Mouse (Mus musculus): ENCODE measurements around the gene Relt. TPM values are rescaled to one million over a fixed set of nuclear protein-coding genes. Genes with fewer than 3 reads are reported as not detected.

Gene Relt
- polyA plus RNA-seq, 1 experiment from 2014 or later = 3.6 TPM

DNA sequence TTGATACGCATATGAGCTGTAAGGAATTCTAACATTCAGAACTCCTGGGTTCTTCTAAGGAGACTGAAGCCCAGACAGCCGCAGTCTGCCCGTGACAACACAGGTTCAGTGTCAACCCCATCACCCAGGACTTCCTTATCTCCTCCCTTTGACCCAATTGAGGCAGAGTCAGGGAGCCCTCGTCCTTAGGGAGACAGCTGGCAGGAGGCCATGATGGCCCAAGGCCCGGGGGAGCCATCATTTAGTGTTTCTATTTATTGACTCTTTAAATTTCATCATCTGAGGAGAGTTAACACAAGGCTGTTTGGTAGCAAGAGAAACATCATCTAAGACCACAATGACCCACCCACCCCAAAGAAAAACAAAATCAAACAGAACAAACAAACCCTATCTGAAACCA is 8.6 kb upstream of the Relt start:
- Histone ChIP-seq H3K4me3 (no peak overlapping the region), H3K4me2 (no peak overlapping the region), H3K27me3 (no peaks in the 10 kb centered on the region), H3K36me3 (peaks cover 49% of the 10 kb centered on the region), H3K9ac (no peak overlapping the region), H3K9me3 (no peaks in the 10 kb centered on the region), H3K27ac (no peak overlapping the region), H3K4me1 (0 out of 2 replicates have a peak, but pooled peaks cover 9% of the 10 kb centered on the region)
- 58% methylated on average over 5 of the region's 5 CpGs for WGBS
- ATAC-seq (ENCODE audit: borderline replicate concordance, extremely low read depth, low FRiP score, low TSS enrichment) = no peak

DNA sequence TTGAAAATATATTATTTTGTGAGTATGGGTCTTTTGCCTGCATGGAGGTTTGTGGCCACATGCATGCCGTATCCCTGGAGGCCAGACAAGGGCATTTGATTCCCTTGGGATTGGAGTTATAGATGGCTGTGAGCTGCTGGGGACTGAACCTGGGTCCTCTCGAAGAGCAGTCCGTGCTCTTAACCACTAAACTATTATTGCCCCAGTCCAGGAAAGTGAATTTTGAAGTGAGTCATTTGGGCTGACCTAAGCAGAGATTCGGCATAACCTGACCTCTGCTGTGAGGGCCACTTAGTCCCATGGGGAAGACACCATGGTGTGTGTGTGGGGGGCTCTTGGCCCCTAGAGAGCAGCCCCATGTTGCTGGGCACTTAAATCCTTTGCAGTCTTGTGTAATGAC is 8.1 kb upstream of the Relt start:
- Histone ChIP-seq H3K27ac (no peak overlapping the region), H3K4me3 (no peak overlapping the region), H3K4me1 (0 out of 2 replicates have a peak, but pooled peaks cover 5% of the 10 kb centered on the region), H3K4me2 (no peak overlapping the region), H3K9ac (no peak overlapping the region), H3K27me3 (no peaks in the 10 kb centered on the region), H3K9me3 (no peaks in the 10 kb centered on the region), H3K36me3 (peaks cover 44% of the 10 kb centered on the region)
- no peak for ATAC-seq (ENCODE audit: borderline replicate concordance, extremely low read depth, low FRiP score, low TSS enrichment)
- 86% methylated on average over 4 of the region's 4 CpGs for WGBS

DNA sequence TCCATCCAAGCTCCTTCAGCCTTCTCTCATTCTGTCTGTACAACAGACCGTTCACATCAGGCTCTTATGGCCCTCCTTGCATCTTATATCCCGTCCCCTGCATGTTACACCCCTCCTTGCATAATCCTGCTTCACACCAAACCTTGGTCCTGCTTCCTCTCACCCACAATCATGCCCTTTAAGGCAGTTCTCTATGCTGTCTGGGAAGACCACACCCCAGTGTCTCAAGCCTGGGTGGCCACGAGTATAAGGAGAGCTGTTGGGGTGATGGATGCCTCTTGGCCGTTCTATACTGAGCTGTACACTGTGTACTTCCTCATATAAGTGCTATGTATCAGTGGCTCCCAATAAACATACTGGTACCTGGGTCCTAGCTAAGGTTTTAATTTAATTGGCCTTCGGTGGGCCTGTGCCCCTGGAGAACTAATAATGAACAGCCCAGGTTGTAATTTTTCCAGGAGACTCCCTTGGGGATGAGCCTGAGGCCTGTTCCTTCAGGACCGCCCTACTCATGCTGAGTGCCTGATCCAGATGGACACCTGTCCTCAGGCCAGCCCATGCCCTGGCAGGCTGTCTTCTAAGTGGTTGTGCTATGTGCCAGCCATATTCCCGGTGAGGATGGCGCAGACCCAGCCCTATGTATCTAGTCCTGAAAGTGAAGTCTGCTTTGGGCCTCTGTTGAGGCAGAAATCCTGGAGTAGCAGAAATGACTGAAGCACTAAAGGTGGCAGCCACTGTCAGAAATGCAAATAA is 6.8 kb upstream of the Relt start:
- H3K9ac ChIP-seq = no peak overlapping the region
- H3K4me1 ChIP-seq = no peaks in the 10 kb centered on the region
- no peak overlapping the region for H3K27ac ChIP-seq
- ATAC-seq (ENCODE audit: borderline replicate concordance, extremely low read depth, low FRiP score, low TSS enrichment) = no peak
- 75% methylated on average over 8 of the region's 8 CpGs for WGBS
- H3K27me3 ChIP-seq = no peaks in the 10 kb centered on the region
- H3K4me3 ChIP-seq = no peak overlapping the region
- peaks cover 35% of the 10 kb centered on the region for H3K36me3 ChIP-seq
- H3K9me3 ChIP-seq = no peaks in the 10 kb centered on the region
- H3K4me2 ChIP-seq = no peak overlapping the region

DNA sequence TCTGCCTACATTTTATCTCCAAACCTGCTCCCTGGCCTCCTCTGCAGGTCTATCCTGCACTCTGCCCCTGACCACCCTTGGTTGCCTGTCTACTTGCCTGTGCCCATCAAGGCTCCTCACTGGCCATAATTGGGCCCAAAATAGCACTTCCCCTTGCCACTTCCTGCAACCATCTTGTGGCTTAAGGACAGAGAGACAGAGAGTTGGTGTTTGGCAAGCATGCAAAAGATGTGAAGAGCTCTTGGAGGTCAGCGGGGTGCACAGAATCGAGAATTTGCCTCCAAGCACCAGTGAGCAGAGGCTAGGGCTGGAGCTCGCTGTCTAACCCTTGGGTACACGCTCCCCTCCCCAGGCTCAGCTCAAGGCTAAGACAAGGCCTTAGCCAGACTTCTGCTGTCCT is 5.3 kb upstream of the Relt start:
- ATAC-seq (ENCODE audit: borderline replicate concordance, extremely low read depth, low FRiP score, low TSS enrichment) = no peak
- H3K9me3 ChIP-seq = no peaks in the 10 kb centered on the region
- H3K27me3 ChIP-seq = no peaks in the 10 kb centered on the region
- peaks cover 21% of the 10 kb centered on the region for H3K36me3 ChIP-seq
- H3K27ac ChIP-seq = no peak overlapping the region
- no peak overlapping the region for H3K4me2 ChIP-seq
- no peak overlapping the region for H3K4me3 ChIP-seq
- no peak overlapping the region for H3K9ac ChIP-seq
- WGBS = 57% methylated on average over 4 of the region's 4 CpGs
- H3K4me1 ChIP-seq = no peaks in the 10 kb centered on the region

DNA sequence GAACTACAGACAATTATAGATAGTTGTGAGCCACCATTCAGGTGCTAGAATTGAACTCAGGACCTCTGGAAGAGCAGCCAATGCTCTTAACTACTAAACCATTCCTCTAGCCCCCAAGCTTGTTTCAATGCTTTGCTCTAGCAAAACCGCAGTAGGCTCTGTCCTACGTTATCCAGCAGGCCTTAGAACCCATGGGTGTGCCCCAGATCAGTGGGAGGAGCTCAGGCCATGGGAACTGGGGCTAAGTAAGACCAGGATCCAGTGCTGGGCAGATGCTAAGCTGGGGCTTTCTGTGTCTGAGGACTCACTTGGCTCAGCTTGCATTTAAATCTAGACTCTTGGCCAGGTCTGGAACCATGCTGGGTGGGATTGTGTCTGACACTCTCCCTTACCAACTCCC is 4.3 kb upstream of the Relt start:
- H3K9me3 ChIP-seq = no peaks in the 10 kb centered on the region
- no peak overlapping the region for H3K9ac ChIP-seq
- ATAC-seq (ENCODE audit: borderline replicate concordance, extremely low read depth, low FRiP score, low TSS enrichment) = no peak
- no peak overlapping the region for H3K27ac ChIP-seq
- 43% methylated on average over 2 of the region's 2 CpGs for WGBS
- H3K36me3 ChIP-seq = peaks cover 11% of the 10 kb centered on the region
- H3K27me3 ChIP-seq = no peaks in the 10 kb centered on the region
- H3K4me2 ChIP-seq = no peak overlapping the region
- no peaks in the 10 kb centered on the region for H3K4me1 ChIP-seq
- H3K4me3 ChIP-seq = no peak overlapping the region

DNA sequence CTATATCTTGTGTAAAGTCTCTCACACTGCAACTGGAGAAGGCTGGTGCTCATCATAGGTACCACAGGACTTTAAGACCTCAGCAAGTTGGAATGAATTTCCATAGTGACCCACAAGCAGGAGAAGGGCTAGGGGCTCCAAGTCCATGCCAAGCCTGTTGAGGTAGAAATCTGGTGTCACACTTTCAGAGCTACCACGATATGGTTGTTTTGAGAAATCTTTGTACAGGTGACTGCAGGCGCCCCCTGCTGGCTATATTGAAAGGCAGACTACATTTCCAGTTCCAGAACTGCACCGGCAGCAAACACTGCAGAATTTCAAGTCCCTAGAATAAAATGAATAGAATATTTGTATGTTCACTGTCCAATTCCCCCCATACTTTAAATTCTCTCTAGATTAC is 3.4 kb upstream of the Relt start:
- no peak overlapping the region for H3K4me2 ChIP-seq
- H3K9me3 ChIP-seq = no peaks in the 10 kb centered on the region
- H3K4me1 ChIP-seq = 0 out of 2 replicates have a peak, but pooled peaks cover 3% of the 10 kb centered on the region
- ATAC-seq (ENCODE audit: borderline replicate concordance, extremely low read depth, low FRiP score, low TSS enrichment) = no peak
- H3K4me3 ChIP-seq = no peak overlapping the region
- no peaks in the 10 kb centered on the region for H3K27me3 ChIP-seq
- 5% methylated on average over 3 of the region's 3 CpGs for WGBS
- peaks cover 3% of the 10 kb centered on the region; the same call in 1 of the 2 replicates for H3K36me3 ChIP-seq
- no peak overlapping the region for H3K27ac ChIP-seq
- H3K9ac ChIP-seq = no peak overlapping the region

DNA sequence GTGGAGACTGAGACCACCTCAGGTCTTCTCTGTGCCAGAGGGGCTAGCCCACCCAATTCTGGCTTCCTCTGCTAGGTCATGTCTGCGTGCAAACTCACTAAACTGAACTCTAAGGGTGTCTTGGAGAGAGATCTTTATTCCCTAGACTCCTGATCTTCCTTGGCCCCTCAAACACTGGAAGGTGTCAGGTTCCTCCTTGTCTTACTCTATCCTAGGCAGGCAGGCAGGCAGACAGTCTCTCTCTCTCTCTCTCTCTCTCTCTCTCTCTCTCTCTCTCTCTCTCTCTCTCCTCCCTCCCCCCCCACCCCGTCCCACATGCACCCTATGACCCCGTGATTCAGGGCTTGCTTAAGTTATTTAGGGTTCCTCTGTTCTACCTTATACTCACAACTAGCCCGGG is 893 bp downstream of the Relt start:
- Histone ChIP-seq H3K4me1 (0 out of 2 replicates have a peak, but pooled peaks cover 3% of the 10 kb centered on the region), H3K27ac (no peak overlapping the region), H3K9me3 (no peaks in the 10 kb centered on the region), H3K9ac (peak overlapping the region; percentile 67), H3K27me3 (no peaks in the 10 kb centered on the region), H3K4me3 (peak overlapping the region; percentile 83), H3K36me3 (no peaks in the 10 kb centered on the region), H3K4me2 (peak overlapping the region; percentile 99)
- WGBS = 4% methylated on average over 4 of the region's 4 CpGs
- ATAC-seq (ENCODE audit: borderline replicate concordance, extremely low read depth, low FRiP score, low TSS enrichment) = no peak

DNA sequence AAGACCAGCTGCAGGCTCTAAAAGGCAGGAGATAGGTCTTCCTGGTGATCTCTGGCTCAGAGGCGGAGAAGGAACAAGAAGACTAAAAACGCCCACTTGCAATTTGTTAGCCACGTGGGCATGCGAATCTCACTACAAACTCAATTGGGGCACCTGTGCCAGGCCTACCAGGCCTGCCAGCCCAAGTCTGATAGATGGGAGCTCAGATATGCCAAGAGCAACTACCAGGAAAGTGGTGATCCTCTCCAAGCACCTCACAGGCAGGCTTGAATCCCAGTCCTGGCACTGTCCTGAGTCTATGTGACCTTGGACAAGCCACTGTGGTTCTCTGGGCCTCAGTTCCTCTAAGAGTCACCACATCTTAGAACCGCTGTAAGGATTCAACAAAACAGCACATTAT is 2.0 kb downstream of the Relt start:
- no peaks in the 10 kb centered on the region for H3K36me3 ChIP-seq
- no peaks in the 10 kb centered on the region for H3K27me3 ChIP-seq
- H3K9me3 ChIP-seq = no peaks in the 10 kb centered on the region
- no peak overlapping the region for H3K4me3 ChIP-seq
- peaks cover 3% of the 10 kb centered on the region; the same call in 1 of the 2 replicates for H3K4me1 ChIP-seq
- 84% methylated on average over 5 of the region's 5 CpGs for WGBS
- H3K27ac ChIP-seq = no peak overlapping the region
- no peak overlapping the region for H3K9ac ChIP-seq
- no peak overlapping the region for H3K4me2 ChIP-seq
- ATAC-seq (ENCODE audit: borderline replicate concordance, extremely low read depth, low FRiP score, low TSS enrichment) = no peak

DNA sequence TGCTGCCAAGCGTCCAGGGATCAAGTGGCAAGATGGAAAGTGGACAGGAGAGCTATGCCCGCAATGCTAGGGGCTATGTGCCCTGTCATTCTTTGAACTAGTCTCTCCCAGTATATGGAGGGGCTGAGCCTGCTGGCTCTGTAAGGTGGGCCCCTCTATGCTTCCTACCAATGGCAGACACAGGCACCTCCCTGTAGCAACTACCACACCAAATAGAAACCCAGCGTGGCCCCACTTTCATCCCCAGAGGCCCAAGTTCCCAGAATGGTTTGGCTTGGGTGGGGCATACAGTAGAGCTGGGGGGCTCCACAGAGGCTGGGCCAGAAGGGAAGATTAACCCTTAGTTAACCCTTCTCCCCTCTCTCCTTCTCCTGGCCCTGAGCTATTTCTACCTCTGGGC is 2.8 kb downstream of the Relt start:
- Histone ChIP-seq H3K4me3 (no peak overlapping the region), H3K9me3 (no peaks in the 10 kb centered on the region), H3K36me3 (no peaks in the 10 kb centered on the region), H3K4me2 (no peak overlapping the region), H3K27ac (no peak overlapping the region), H3K27me3 (no peaks in the 10 kb centered on the region), H3K4me1 (peaks cover 11% of the 10 kb centered on the region), H3K9ac (no peak overlapping the region)
- ATAC-seq (ENCODE audit: borderline replicate concordance, extremely low read depth, low FRiP score, low TSS enrichment) = no peak
- WGBS = 72% methylated on average over 3 of the region's 3 CpGs

DNA sequence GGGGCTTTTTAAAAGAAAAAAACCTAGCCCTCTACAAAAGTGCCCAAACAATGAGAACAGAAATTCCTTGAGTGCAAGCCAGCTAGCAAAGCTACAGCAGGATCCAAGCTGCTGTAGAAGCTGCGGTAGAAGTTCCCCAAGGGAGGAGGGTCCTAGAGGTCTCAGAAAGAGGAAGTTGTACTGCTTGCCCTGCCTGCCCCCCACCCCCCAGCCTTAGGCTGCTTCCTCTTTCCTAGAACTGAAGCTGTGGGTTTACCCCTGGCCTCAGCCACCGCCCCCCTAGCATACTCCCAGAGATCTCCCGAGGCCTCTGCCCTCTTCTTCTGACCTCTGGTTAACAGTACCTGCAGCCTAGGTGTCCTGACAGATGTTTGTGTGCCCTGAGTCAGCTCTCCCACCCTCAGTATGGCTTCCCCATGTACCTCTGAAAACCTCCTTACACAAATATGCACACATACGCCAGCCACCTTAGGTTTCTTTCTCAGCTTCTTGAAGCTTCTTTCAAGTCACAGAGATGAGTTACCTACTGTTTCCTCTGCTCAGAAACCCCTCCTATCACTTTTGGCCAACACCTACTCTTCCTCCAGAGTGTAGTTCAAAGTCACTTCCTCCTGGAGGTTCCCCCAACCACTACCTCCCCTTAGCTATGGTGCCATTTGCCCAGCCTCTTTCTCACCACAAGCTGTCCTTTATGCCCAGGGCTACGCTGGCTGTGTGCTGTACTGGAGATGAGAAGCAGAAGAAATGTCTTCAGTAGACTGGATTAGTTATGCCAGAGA is 7.3 kb downstream of the Relt start:
- 48% methylated on average over 5 of the region's 5 CpGs for WGBS
- Histone ChIP-seq H3K27me3 (no peaks in the 10 kb centered on the region), H3K36me3 (no peaks in the 10 kb centered on the region), H3K9ac (no peak overlapping the region), H3K4me2 (no peak overlapping the region), H3K27ac (peak overlapping the region; percentile 56; the same call in 1 of the 2 replicates), H3K9me3 (no peaks in the 10 kb centered on the region), H3K4me3 (no peak overlapping the region), H3K4me1 (peaks cover 34% of the 10 kb centered on the region)
- no peak for ATAC-seq (ENCODE audit: borderline replicate concordance, extremely low read depth, low FRiP score, low TSS enrichment)

DNA sequence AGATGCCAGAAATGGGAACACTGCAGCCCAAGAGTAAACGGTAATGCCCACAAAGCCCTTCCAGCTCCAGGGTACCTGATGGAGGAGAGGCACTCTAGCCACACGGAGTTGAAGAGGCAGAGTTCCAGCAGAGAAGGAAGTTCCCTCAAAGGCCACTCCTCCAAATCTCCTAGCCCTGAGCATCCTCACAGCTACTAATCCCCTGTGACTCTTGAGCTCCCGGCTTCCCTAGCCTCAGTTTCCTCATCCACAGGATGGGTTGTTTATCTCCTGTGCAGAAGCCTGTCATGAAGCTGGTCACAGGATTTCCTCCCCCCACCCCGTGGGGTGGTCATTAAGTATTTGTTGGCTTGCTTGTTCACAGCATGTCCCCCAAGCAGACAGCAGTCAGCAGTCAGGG is 7.9 kb downstream of the Relt start:
- Histone ChIP-seq H3K36me3 (no peaks in the 10 kb centered on the region), H3K4me3 (no peak overlapping the region), H3K27ac (peak overlapping the region; percentile 56), H3K9me3 (no peaks in the 10 kb centered on the region), H3K4me2 (no peak overlapping the region), H3K4me1 (peaks cover 34% of the 10 kb centered on the region), H3K9ac (no peak overlapping the region), H3K27me3 (no peaks in the 10 kb centered on the region)
- 35% methylated on average over 4 of the region's 4 CpGs for WGBS
- no peak for ATAC-seq (ENCODE audit: borderline replicate concordance, extremely low read depth, low FRiP score, low TSS enrichment)

DNA sequence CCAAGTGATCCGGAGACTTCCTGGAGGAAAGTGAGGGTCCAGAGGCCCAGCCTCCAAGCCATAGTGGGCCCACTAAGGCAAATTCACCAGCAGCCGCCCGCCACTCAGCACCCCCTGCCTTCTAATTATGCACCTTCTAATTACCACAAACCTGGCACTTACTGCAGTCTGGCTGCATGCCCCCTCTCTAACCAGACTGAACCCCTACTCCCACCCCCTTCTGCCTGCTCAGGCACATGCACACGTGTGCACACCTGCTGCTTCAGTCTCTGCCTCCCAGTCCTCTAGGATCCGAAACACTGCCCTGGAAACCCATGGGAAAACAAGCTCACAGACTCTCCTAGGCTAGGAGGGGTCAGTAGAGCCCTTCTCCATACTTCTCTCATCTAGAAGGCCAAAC is 8.4 kb downstream of the Relt start:
- Histone ChIP-seq H3K27me3 (no peaks in the 10 kb centered on the region), H3K27ac (no peak overlapping the region; the same call in 1 of the 2 replicates), H3K9me3 (no peaks in the 10 kb centered on the region), H3K4me3 (no peak overlapping the region), H3K9ac (no peak overlapping the region), H3K36me3 (no peaks in the 10 kb centered on the region), H3K4me1 (peaks cover 34% of the 10 kb centered on the region), H3K4me2 (no peak overlapping the region)
- 73% methylated on average over 5 of the region's 5 CpGs for WGBS
- ATAC-seq (ENCODE audit: borderline replicate concordance, extremely low read depth, low FRiP score, low TSS enrichment) = no peak

Measured in lung, embryonic 15.5 days (tissue).